Mouse (Mus musculus): ENCODE data around the gene Stk25. TPM values are rescaled to one million over a fixed set of nuclear protein-coding genes. Genes with fewer than 3 reads are reported as not detected.

Gene Stk25
- polyA plus RNA-seq, 1 experiment from 2014 or later = 357 TPM

DNA sequence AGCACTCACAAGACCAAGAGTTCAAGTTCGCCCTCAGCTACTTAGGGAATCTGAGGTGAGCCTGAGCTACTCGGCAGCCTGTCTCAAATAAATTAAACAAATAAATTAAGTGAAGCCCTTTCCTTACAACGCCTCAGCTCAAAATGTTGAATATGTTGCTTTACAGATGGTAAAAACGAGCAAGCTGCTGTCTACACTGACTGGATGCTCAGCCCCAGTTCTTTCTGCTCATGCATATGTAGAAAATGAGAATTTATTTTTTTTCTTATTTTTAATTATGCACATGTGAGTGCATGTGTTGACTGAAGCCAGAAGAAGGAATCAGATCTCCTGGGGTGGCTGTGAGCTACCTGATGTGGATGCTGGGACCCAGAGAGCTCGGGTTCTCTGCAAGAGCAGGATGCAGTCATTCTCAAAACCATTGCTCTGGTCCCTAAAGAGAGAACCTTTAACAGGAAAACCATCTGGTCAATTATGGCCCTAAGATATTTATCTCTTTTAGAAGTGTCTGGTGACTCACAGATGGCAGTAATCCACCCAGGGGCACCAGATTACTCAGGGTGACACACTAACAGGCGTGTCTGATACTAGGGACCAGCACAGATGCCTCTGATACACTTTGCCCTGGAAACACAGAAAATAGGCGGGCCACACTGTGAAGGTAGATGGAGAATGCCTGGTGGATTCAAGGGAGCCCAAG, 2.0 kb downstream of the Stk25 start:
- H3K27ac ChIP-seq (replicated peaks; ENCODE audit: low read depth, low read length) = no peak overlapping the region
- no peak overlapping the region for H3K4me3 ChIP-seq (replicated peaks; ENCODE audit: low read depth, low read length)
- DNase-seq = no peak
- no peaks in the 10 kb centered on the region for H3K36me3 ChIP-seq (ENCODE audit: control insufficient read depth, insufficient read depth, low read length)
- H3K4me1 ChIP-seq (ENCODE audit: control insufficient read depth, insufficient read depth, low read length) = no peaks in the 10 kb centered on the region
- WGBS = 71% methylated on average over 7 of the region's 7 CpGs
- no peak overlapping the region for H3K9ac ChIP-seq (replicated peaks; ENCODE audit: low read length)
- H3K4me2 ChIP-seq (ENCODE audit: low read length) = no peak overlapping the region
- no peak for ATAC-seq (ENCODE audit: low FRiP score, low TSS enrichment)
- H3K9me3 ChIP-seq (ENCODE audit: control insufficient read depth, low read length) = no peaks in the 10 kb centered on the region
- H3K27me3 ChIP-seq (ENCODE audit: control insufficient read depth, insufficient read depth, low read length) = no peaks in the 10 kb centered on the region

DNA sequence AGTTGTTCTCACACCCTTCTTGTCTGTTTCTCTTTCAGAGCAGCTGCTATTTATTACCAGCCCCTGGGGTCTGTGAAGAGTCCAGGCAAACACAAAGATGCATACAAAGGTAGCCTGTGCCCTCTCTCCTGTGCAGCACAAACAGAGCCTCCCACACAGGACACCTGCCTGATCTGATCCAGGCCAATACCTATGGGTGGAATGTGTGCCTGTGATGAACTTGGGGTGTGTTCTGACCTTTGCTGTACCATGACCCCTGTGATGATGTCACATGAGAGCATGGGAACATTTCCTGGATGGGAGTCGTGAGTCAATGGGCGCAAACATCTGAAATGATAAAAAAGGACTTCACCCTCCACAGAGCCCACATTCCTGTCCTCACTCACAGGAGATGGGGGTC, 3.7 kb downstream of the Stk25 start:
- Histone ChIP-seq H3K4me3 (replicated peaks; ENCODE audit: low read depth, low read length) (no peak overlapping the region), H3K36me3 (ENCODE audit: control insufficient read depth, insufficient read depth, low read length) (no peaks in the 10 kb centered on the region), H3K9me3 (ENCODE audit: control insufficient read depth, low read length) (no peaks in the 10 kb centered on the region), H3K4me2 (ENCODE audit: low read length) (no peak overlapping the region), H3K9ac (replicated peaks; ENCODE audit: low read length) (no peak overlapping the region), H3K27ac (replicated peaks; ENCODE audit: low read depth, low read length) (no peak overlapping the region), H3K4me1 (ENCODE audit: control insufficient read depth, insufficient read depth, low read length) (no peaks in the 10 kb centered on the region), H3K27me3 (ENCODE audit: control insufficient read depth, insufficient read depth, low read length) (no peaks in the 10 kb centered on the region)
- ATAC-seq (ENCODE audit: low FRiP score, low TSS enrichment) = no peak
- WGBS = 80% methylated on average over 2 of the region's 2 CpGs
- DNase-seq = no peak

DNA sequence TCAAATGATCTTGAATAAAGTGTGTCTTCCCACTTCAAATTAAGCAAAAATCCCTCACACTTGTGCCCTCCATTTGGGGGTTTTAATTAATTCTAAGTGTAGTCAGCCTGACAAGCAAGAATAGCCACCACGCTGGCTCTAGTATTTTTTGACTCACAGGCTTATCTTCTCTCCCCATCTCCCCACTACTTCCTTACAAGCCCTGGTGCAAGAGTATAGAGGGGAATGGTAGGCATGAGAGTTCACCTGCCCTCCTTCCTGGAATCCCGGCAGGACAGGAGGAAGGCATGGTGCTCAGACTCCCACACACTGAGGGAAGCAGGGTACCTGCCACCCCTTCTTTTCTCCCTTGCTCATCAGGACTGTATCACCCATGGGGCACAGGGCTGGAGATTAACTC, 4.2 kb downstream of the Stk25 start:
- DNase-seq (no peak), ATAC-seq (ENCODE audit: low FRiP score, low TSS enrichment) (no peak)
- Histone ChIP-seq H3K4me2 (ENCODE audit: low read length) (no peak overlapping the region), H3K27me3 (ENCODE audit: control insufficient read depth, insufficient read depth, low read length) (no peaks in the 10 kb centered on the region), H3K27ac (replicated peaks; ENCODE audit: low read depth, low read length) (no peak overlapping the region), H3K9ac (replicated peaks; ENCODE audit: low read length) (no peak overlapping the region), H3K4me3 (replicated peaks; ENCODE audit: low read depth, low read length) (no peak overlapping the region), H3K36me3 (ENCODE audit: control insufficient read depth, insufficient read depth, low read length) (no peaks in the 10 kb centered on the region), H3K4me1 (ENCODE audit: control insufficient read depth, insufficient read depth, low read length) (no peaks in the 10 kb centered on the region), H3K9me3 (ENCODE audit: control insufficient read depth, low read length) (no peaks in the 10 kb centered on the region)
- 71% methylated on average over 2 of the region's 2 CpGs for WGBS

DNA sequence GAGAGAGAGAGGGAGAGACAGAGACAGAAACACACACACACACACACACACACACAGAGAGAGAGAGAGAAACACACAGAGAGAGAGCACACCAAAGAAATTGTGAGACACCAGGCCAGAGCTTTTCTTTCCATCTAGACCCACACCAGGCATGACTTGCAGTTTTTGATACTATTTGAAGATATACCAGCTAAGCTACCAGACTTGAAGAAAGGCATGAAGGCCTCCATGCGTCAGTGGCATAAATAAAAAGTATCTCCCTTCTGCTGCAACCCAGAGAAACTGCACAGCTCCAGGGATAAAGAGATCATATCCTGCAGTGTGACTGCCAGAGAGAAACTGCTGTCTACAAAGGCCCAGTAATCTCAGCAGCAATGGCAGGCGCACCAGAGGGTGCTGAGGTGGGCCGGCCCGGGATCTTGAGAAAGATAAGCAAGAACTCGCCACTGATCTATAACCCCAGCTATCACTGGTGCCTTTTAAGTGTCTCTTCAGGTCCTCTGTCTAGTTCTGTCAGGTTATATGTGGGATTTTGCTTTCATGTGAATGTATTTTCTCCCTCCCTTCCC, 8.8 kb downstream of the Stk25 start:
- no peaks in the 10 kb centered on the region for H3K36me3 ChIP-seq (ENCODE audit: control insufficient read depth, insufficient read depth, low read length)
- ATAC-seq (ENCODE audit: low FRiP score, low TSS enrichment) = no peak
- no peaks in the 10 kb centered on the region for H3K27me3 ChIP-seq (ENCODE audit: control insufficient read depth, insufficient read depth, low read length)
- H3K4me3 ChIP-seq (replicated peaks; ENCODE audit: low read depth, low read length) = no peak overlapping the region
- no peak for DNase-seq
- no peak overlapping the region for H3K9ac ChIP-seq (replicated peaks; ENCODE audit: low read length)
- no peaks in the 10 kb centered on the region for H3K4me1 ChIP-seq (ENCODE audit: control insufficient read depth, insufficient read depth, low read length)
- no peaks in the 10 kb centered on the region for H3K9me3 ChIP-seq (ENCODE audit: control insufficient read depth, low read length)
- no peak overlapping the region for H3K4me2 ChIP-seq (ENCODE audit: low read length)
- 72% methylated on average over 5 of the region's 5 CpGs for WGBS
- H3K27ac ChIP-seq (replicated peaks; ENCODE audit: low read depth, low read length) = no peak overlapping the region

DNA sequence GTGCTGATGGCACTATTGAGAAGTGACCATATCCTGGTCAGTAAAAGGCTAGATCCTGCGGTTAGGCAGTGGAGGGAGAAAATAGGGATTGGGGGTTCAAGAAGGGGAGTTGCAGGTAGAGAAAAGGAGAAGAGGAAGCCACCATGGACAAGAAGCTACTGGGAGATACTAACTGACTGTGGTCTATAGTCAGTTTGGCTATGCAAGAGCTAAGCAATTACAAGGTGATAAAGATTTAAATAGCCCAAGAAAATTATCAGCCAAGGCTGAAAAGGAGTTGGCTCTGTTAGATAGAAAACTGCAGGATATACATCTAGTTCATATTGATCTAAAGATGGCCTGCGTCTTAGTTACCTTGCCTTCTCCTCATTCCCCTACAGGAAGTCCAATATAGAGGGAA, 15.8 kb downstream of the Stk25 start:
- no peak overlapping the region for H3K4me2 ChIP-seq (ENCODE audit: low read length)
- DNase-seq = no peak
- no peak overlapping the region for H3K27ac ChIP-seq (replicated peaks; ENCODE audit: low read depth, low read length)
- no peaks in the 10 kb centered on the region for H3K36me3 ChIP-seq (ENCODE audit: control insufficient read depth, insufficient read depth, low read length)
- 85% methylated on average over 2 of the region's 2 CpGs for WGBS
- H3K9ac ChIP-seq (replicated peaks; ENCODE audit: low read length) = no peak overlapping the region
- no peaks in the 10 kb centered on the region for H3K4me1 ChIP-seq (ENCODE audit: control insufficient read depth, insufficient read depth, low read length)
- ATAC-seq (ENCODE audit: low FRiP score, low TSS enrichment) = no peak
- no peak overlapping the region for H3K4me3 ChIP-seq (replicated peaks; ENCODE audit: low read depth, low read length)
- H3K27me3 ChIP-seq (ENCODE audit: control insufficient read depth, insufficient read depth, low read length) = no peaks in the 10 kb centered on the region
- H3K9me3 ChIP-seq (ENCODE audit: control insufficient read depth, low read length) = no peaks in the 10 kb centered on the region

DNA sequence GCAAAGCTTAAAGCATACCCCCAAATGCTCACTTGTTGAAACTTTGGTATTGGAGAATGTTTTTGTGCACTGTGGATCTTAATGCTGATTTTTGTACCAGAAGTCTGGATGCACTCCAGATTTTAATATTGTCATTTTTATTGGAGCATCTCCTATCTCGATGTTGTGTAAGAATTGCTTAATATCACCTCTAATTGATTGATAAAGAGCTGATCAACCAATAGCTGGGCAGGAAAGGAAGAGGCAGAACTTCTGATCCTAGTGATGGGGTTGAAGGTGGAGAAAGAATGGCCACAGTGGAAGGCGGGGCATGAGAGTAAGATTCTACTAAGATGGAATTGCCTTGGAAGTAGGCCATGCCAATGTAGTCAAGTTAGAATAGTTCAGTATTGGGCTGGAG, 16.5 kb downstream of the Stk25 start:
- no peak overlapping the region for H3K4me3 ChIP-seq (replicated peaks; ENCODE audit: low read depth, low read length)
- WGBS = 91% methylated on average over 2 of the region's 2 CpGs
- no peaks in the 10 kb centered on the region for H3K9me3 ChIP-seq (ENCODE audit: control insufficient read depth, low read length)
- ATAC-seq (ENCODE audit: low FRiP score, low TSS enrichment) (no peak), DNase-seq (no peak)
- H3K4me2 ChIP-seq (ENCODE audit: low read length) = no peak overlapping the region
- no peak overlapping the region for H3K27ac ChIP-seq (replicated peaks; ENCODE audit: low read depth, low read length)
- no peaks in the 10 kb centered on the region for H3K36me3 ChIP-seq (ENCODE audit: control insufficient read depth, insufficient read depth, low read length)
- no peak overlapping the region for H3K9ac ChIP-seq (replicated peaks; ENCODE audit: low read length)
- no peaks in the 10 kb centered on the region for H3K4me1 ChIP-seq (ENCODE audit: control insufficient read depth, insufficient read depth, low read length)
- H3K27me3 ChIP-seq (ENCODE audit: control insufficient read depth, insufficient read depth, low read length) = no peaks in the 10 kb centered on the region

DNA sequence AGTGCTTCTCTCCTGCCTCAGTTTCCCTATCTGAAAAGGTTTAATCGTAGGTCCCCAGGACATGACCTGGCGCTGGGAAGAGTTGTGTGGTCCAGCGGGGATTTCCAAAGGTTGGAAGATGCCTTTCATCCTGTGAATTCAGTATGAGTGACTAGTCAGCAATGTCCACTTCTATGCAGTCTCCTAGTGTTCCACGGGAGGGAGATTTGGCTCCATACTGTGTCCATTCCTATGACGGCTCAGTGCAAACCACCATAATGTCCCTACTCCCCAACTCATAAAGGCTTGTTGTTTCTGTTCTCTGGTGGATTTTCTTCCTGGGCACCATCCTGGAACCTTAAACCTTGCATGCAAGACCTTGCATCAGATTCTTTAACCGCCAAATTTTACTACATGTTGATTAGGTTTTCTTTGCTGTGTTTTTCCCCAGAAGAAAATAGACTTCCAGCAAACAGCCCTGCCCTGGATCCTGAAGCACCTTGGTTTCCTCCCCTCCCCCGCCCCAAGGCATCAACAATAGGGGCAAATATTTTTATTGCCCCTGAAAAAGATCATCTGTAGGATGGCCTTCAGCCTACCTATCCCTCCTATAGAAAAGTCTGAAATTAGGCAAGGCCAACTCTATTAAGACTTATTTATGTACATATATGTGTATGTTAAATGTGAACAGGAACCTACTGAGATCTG, 22.1 kb downstream of the Stk25 start:
- 28% methylated on average over 7 of the region's 7 CpGs for WGBS
- H3K27ac ChIP-seq (replicated peaks; ENCODE audit: low read depth, low read length) = peak overlapping the region; percentile 88
- peak; percentile 6 for ATAC-seq (ENCODE audit: low FRiP score, low TSS enrichment)
- peak overlapping the region; percentile 74 for H3K4me2 ChIP-seq (ENCODE audit: low read length)
- H3K9me3 ChIP-seq (ENCODE audit: control insufficient read depth, low read length) = no peaks in the 10 kb centered on the region
- peak overlapping the region; percentile 43 for H3K4me3 ChIP-seq (replicated peaks; ENCODE audit: low read depth, low read length)
- peaks cover 19% of the 10 kb centered on the region for H3K4me1 ChIP-seq (ENCODE audit: control insufficient read depth, insufficient read depth, low read length)
- DNase-seq = peak; percentile 65
- peak overlapping the region; percentile 56 for H3K9ac ChIP-seq (replicated peaks; ENCODE audit: low read length)
- peaks cover 4% of the 10 kb centered on the region; the same call in 1 of the 2 replicates for H3K36me3 ChIP-seq (ENCODE audit: control insufficient read depth, insufficient read depth, low read length)
- H3K27me3 ChIP-seq (ENCODE audit: control insufficient read depth, insufficient read depth, low read length) = no peaks in the 10 kb centered on the region

DNA sequence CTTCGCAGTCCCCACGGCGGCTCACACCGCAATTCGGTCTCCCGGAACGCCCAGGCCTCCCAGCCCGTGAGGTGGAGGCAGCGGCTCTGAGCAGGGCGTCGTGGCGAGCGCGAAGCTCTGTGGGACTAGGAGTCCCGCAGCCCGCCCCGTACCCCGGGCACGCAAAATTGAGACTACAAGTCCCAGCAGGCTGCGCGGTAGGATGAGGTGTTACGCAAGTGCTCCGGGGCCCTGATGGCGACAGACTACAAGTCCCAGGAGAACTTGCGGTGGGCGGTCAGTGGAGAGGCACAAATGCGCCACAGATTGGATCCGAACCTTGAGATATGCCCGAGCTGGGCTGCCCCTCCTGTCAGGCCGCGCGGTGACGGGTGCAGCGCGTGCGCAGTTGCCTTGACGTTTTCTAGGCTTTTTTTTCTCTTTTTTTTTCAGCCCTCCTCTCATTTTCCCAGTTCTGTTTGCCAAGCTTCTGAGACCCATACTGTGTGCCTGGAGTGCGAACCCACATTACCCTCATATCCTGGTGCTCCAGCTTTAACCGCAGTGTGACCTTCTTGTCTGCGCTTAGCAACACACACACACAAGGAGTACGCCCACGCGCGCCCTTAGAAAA, 22.8 kb downstream of the Stk25 start:
- DNase-seq (peak; percentile 99), ATAC-seq (ENCODE audit: low FRiP score, low TSS enrichment) (peak; percentile 98)
- Histone ChIP-seq H3K4me1 (ENCODE audit: control insufficient read depth, insufficient read depth, low read length) (peaks cover 19% of the 10 kb centered on the region), H3K4me2 (ENCODE audit: low read length) (peak overlapping the region; percentile 88), H3K27me3 (ENCODE audit: control insufficient read depth, insufficient read depth, low read length) (no peaks in the 10 kb centered on the region), H3K9ac (replicated peaks; ENCODE audit: low read length) (peak overlapping the region; percentile 91), H3K36me3 (ENCODE audit: control insufficient read depth, insufficient read depth, low read length) (peaks cover 4% of the 10 kb centered on the region; the same call in 1 of the 2 replicates), H3K4me3 (replicated peaks; ENCODE audit: low read depth, low read length) (peak overlapping the region; percentile 98), H3K9me3 (ENCODE audit: control insufficient read depth, low read length) (no peaks in the 10 kb centered on the region), H3K27ac (replicated peaks; ENCODE audit: low read depth, low read length) (peak overlapping the region; percentile 89)
- 1% methylated on average over 44 of the region's 44 CpGs for WGBS
